Mouse (Mus musculus) embryonic facial prominence, embryonic 11.5 days (tissue): ENCODE results near the gene Rxra. TPM values are rescaled to one million over a fixed set of nuclear protein-coding genes. Genes with fewer than 3 reads are reported as not detected.

Source experiments
- ATAC-seq: fragments of 200-750 bp; cut with Nextera tagmentation; replicated peaks from 2 replicates; pipeline ENCODE4 v1.8.0; 2017; ENCODE audit warnings: low read depth; ENCODE audit not compliant: insufficient number of reproducible peaks, low FRiP score, low TSS enrichment
- DNase-seq: peaks from one replicate; pipeline ENCODE4 v3.0.0-alpha.2; 2015; ENCODE audit warnings: low spot score
- H3K27ac ChIP-seq: fragments of 300-500 bp; sonication (generic); replicated peaks from 2 replicates; pipeline ENCODE4 v1.5.1; 2014; ENCODE audit warnings: mild to moderate bottlenecking, low read depth, low read length, control low read depth
- H3K27me3 ChIP-seq: fragments of 300-500 bp; sonication (generic); 2 replicates; pipeline ENCODE4 v1.6.1; 2014; ENCODE audit warnings: mild to moderate bottlenecking, low read length, moderate library complexity, mixed read lengths; ENCODE audit not compliant: control insufficient read depth, insufficient read depth
- H3K36me3 ChIP-seq: fragments of 300-500 bp; sonication (generic); replicated peaks from 2 replicates; pipeline ENCODE4 v1.6.1; 2014; ENCODE audit warnings: low read depth, mild to moderate bottlenecking, low read length, moderate library complexity, mixed read lengths; ENCODE audit not compliant: control insufficient read depth, insufficient read depth
- H3K4me1 ChIP-seq: fragments of 300-500 bp; sonication (generic); 2 replicates; pipeline ENCODE4 v1.6.1; 2014; ENCODE audit warnings: low read length, mixed read lengths; ENCODE audit not compliant: control insufficient read depth, insufficient read depth
- H3K4me2 ChIP-seq: fragments of 300-500 bp; sonication (generic); 2 replicates; pipeline ENCODE4 v1.6.1; 2014; ENCODE audit warnings: low read depth, mild to moderate bottlenecking, control low read depth, low read length, moderate library complexity
- H3K4me3 ChIP-seq: fragments of 300-500 bp; sonication (generic); 2 replicates; pipeline ENCODE4 v1.5.1; 2014; ENCODE audit warnings: low read depth, low read length, control low read depth
- H3K9ac ChIP-seq: fragments of 300-500 bp; sonication (generic); replicated peaks from 2 replicates; pipeline ENCODE4 v1.6.1; 2014; ENCODE audit warnings: mild to moderate bottlenecking, control low read depth, low read length
- H3K9me3 ChIP-seq: fragments of 300-500 bp; sonication (generic); replicated peaks from 2 replicates; pipeline ENCODE4 v1.6.1; 2016; ENCODE audit warnings: mild to moderate bottlenecking, low read length, inconsistent platforms, mixed read lengths; ENCODE audit not compliant: control insufficient read depth
- WGBS: fragments of 180-500 bp; shearing (Covaris S2); extraction: QIAGEN DNeasy Blood & Tissue Kit; methylation state at CpG from one replicate; pipeline ENCODE4 v1.1.7; 2014; 5-methylcytosine and 5-hydroxymethylcytosine counted together
- polyA plus RNA-seq: library from polyadenylated mRNA; unstranded; fragments of >200 nt; fragmentation: Nextera tagmentation; extraction: Ambion mirVana; gene quantifications from 2 replicates; pipeline ENCODE4 v1.2.1, GENCODE M21; 2014

The Rxra gene
- polyA plus RNA-seq, 1 experiment from 2014 or later = 7.6 TPM

GRCm38 (mm10) chr2:27778289-27778688 lies 102.0 kb downstream of the Rxra start:
- no peaks in the 10 kb centered on the region for H3K27me3 ChIP-seq
- no peak overlapping the region for H3K4me2 ChIP-seq
- H3K9ac ChIP-seq = no peak overlapping the region
- H3K4me3 ChIP-seq = no peak overlapping the region
- ATAC-seq (no peak), DNase-seq (no peak)
- peaks cover 11% of the 10 kb centered on the region for H3K4me1 ChIP-seq
- no peak overlapping the region for H3K27ac ChIP-seq
- no peaks in the 10 kb centered on the region for H3K9me3 ChIP-seq
- no peaks in the 10 kb centered on the region for H3K36me3 ChIP-seq
- WGBS = 61% methylated on average over 6 of the region's 6 CpGs

GRCm38 (mm10) chr2:27779291-27779866 lies 103.1 kb downstream of the Rxra start:
- Histone ChIP-seq H3K9me3 (no peaks in the 10 kb centered on the region), H3K27ac (no peak overlapping the region), H3K4me3 (no peak overlapping the region), H3K4me2 (no peak overlapping the region), H3K36me3 (no peaks in the 10 kb centered on the region), H3K9ac (no peak overlapping the region), H3K4me1 (peaks cover 4% of the 10 kb centered on the region; the same call in 1 of the 2 replicates), H3K27me3 (no peaks in the 10 kb centered on the region)
- WGBS = 81% methylated on average over 9 of the region's 9 CpGs
- DNase-seq (no peak), ATAC-seq (no peak)

- Histone ChIP-seq H3K9me3 (no peaks in the 10 kb centered on the region), H3K9ac (no peak overlapping the region), H3K27ac (no peak overlapping the region), H3K27me3 (no peaks in the 10 kb centered on the region), H3K36me3 (no peaks in the 10 kb centered on the region), H3K4me2 (no peak overlapping the region), H3K4me3 (no peak overlapping the region), H3K4me1 (no peaks in the 10 kb centered on the region)
- 95% methylated on average over 7 of the region's 7 CpGs for WGBS
- ATAC-seq = no peak
- DNase-seq = no peak
These were observed 103.9 kb downstream of the Rxra start for GRCm38 (mm10) chr2:27780162-27780561.

GRCm38 (mm10) chr2:27785363-27785762 lies 109.1 kb downstream of the Rxra start:
- Histone ChIP-seq H3K27ac (no peak overlapping the region), H3K4me2 (no peak overlapping the region), H3K27me3 (no peaks in the 10 kb centered on the region), H3K9me3 (no peaks in the 10 kb centered on the region), H3K4me1 (no peaks in the 10 kb centered on the region), H3K9ac (no peak overlapping the region), H3K36me3 (no peaks in the 10 kb centered on the region), H3K4me3 (no peak overlapping the region)
- 88% methylated on average over 8 of the region's 8 CpGs for WGBS
- no peak for DNase-seq
- no peak for ATAC-seq

- DNase-seq (no peak), ATAC-seq (no peak)
- no peaks in the 10 kb centered on the region for H3K9me3 ChIP-seq
- 82% methylated on average over 6 of the region's 6 CpGs for WGBS
- H3K27me3 ChIP-seq = no peaks in the 10 kb centered on the region
- H3K4me2 ChIP-seq = no peak overlapping the region
- no peak overlapping the region for H3K4me3 ChIP-seq
- H3K27ac ChIP-seq = no peak overlapping the region
- H3K36me3 ChIP-seq = no peaks in the 10 kb centered on the region
- no peaks in the 10 kb centered on the region for H3K4me1 ChIP-seq
- H3K9ac ChIP-seq = no peak overlapping the region
These were observed 109.8 kb downstream of the Rxra start for GRCm38 (mm10) chr2:27785973-27786417.

GRCm38 (mm10) chr2:27791571-27791970 lies 115.3 kb downstream of the Rxra start:
- no peak overlapping the region for H3K4me2 ChIP-seq
- no peaks in the 10 kb centered on the region for H3K4me1 ChIP-seq
- H3K27me3 ChIP-seq = no peaks in the 10 kb centered on the region
- 77% methylated on average over 4 of the region's 4 CpGs for WGBS
- no peak overlapping the region for H3K4me3 ChIP-seq
- H3K9ac ChIP-seq = no peak overlapping the region
- DNase-seq (no peak), ATAC-seq (no peak)
- no peaks in the 10 kb centered on the region for H3K9me3 ChIP-seq
- no peak overlapping the region for H3K27ac ChIP-seq
- H3K36me3 ChIP-seq = no peaks in the 10 kb centered on the region

GRCm38 (mm10) chr2:27799018-27799417 lies 122.8 kb downstream of the Rxra start:
- Histone ChIP-seq H3K27ac (no peak overlapping the region), H3K9me3 (no peaks in the 10 kb centered on the region), H3K27me3 (no peaks in the 10 kb centered on the region), H3K9ac (no peak overlapping the region), H3K4me2 (no peak overlapping the region), H3K4me3 (no peak overlapping the region), H3K4me1 (no peaks in the 10 kb centered on the region), H3K36me3 (no peaks in the 10 kb centered on the region)
- WGBS = 72% methylated on average over 4 of the region's 4 CpGs
- ATAC-seq = no peak
- DNase-seq = no peak

GRCm38 (mm10) chr2:27801041-27801440 lies 124.8 kb downstream of the Rxra start:
- WGBS = 80% methylated on average over 2 of the region's 2 CpGs
- no peaks in the 10 kb centered on the region for H3K4me1 ChIP-seq
- no peaks in the 10 kb centered on the region for H3K27me3 ChIP-seq
- H3K4me3 ChIP-seq = no peak overlapping the region
- H3K9ac ChIP-seq = no peak overlapping the region
- H3K4me2 ChIP-seq = no peak overlapping the region
- no peak for DNase-seq
- H3K36me3 ChIP-seq = no peaks in the 10 kb centered on the region
- H3K27ac ChIP-seq = no peak overlapping the region
- ATAC-seq = no peak
- H3K9me3 ChIP-seq = no peaks in the 10 kb centered on the region
